Mouse (Mus musculus) embryonic facial prominence, embryonic 14.5 days (tissue): ENCODE results near the gene Sim2. TPM values are rescaled to one million over a fixed set of nuclear protein-coding genes. Genes with fewer than 3 reads are reported as not detected.

Experiments used
- ATAC-seq: fragments of 200-750 bp; cut with Nextera tagmentation; 2 replicates; pipeline ENCODE4 v1.8.0; 2017; ENCODE audit warnings: low read depth, moderate number of reproducible peaks, moderate TSS enrichment
- DNase-seq: peaks from one replicate; pipeline ENCODE4 v3.0.0-alpha.2; 2015; ENCODE audit warnings: low spot score
- H3K27ac ChIP-seq: fragments of 300-500 bp; sonication (generic); replicated peaks from 2 replicates; pipeline ENCODE4 v1.5.1; 2014; ENCODE audit warnings: low read depth, mild to moderate bottlenecking, low read length, moderate library complexity
- H3K27me3 ChIP-seq: fragments of 300-500 bp; sonication (generic); replicated peaks from 2 replicates; pipeline ENCODE4 v1.6.1; 2014; ENCODE audit warnings: low read length; ENCODE audit not compliant: control insufficient read depth, insufficient read depth
- H3K36me3 ChIP-seq: fragments of 300-500 bp; sonication (generic); 2 replicates; pipeline ENCODE4 v1.6.1; 2014; ENCODE audit warnings: low read length, mixed read lengths; ENCODE audit not compliant: control insufficient read depth, insufficient read depth
- H3K4me1 ChIP-seq: fragments of 300-500 bp; sonication (generic); 2 replicates; pipeline ENCODE4 v1.6.1; 2014; ENCODE audit warnings: antibody characterized with exemption, low read length; ENCODE audit not compliant: control insufficient read depth, insufficient read depth
- H3K4me2 ChIP-seq: fragments of 300-500 bp; sonication (generic); 2 replicates; pipeline ENCODE4 v1.6.1; 2014; ENCODE audit warnings: low read depth, mild to moderate bottlenecking, low read length, moderate library complexity, mixed read lengths
- H3K4me3 ChIP-seq: fragments of 300-500 bp; sonication (generic); 2 replicates; pipeline ENCODE4 v1.5.1; 2014; ENCODE audit warnings: low read depth, mild to moderate bottlenecking, low read length
- H3K9ac ChIP-seq: fragments of 300-500 bp; sonication (generic); 2 replicates; pipeline ENCODE4 v1.6.1; 2014; ENCODE audit warnings: low read depth, mild to moderate bottlenecking, low read length, moderate library complexity, mixed read lengths
- H3K9me3 ChIP-seq: fragments of 300-500 bp; sonication (generic); 2 replicates; pipeline ENCODE4 v1.6.1; 2016; ENCODE audit warnings: low read length; ENCODE audit not compliant: control insufficient read depth
- WGBS: fragments of 180-500 bp; shearing (Covaris S2); extraction: QIAGEN DNeasy Blood & Tissue Kit; methylation state at CpG from one replicate; pipeline ENCODE4 v1.1.7; 2014; 5-methylcytosine and 5-hydroxymethylcytosine counted together
- polyA plus RNA-seq: library from polyadenylated mRNA; unstranded; fragments of >200 nt; fragmentation: Nextera tagmentation; extraction: Ambion mirVana; gene quantifications from 2 replicates; pipeline ENCODE4 v1.2.1, GENCODE M21; 2014

Sim2 gene
- polyA plus RNA-seq, 1 experiment from 2014 or later = 3.6 TPM

DNA sequence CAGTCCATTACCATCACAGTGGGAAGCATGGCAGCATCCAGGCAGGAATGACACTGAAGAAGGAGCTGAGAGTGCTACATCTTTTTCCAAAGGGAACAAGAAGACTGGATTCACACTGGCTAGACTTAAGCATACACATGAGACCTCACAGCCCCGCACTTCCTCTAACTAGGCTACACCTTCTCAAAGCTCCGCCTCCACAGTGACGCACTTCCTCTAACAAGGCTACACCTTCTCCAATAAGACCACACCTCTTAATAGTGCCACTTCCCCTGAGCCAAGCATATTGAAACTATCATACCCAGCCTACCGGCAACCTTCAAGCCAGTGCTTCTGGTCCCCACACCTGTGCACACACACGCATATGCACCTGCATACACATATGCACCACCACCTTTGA is 15.7 kb upstream of the Sim2 start:
- WGBS = 91% methylated on average over 5 of the region's 5 CpGs
- H3K9me3 ChIP-seq = 0 out of 2 replicates have a peak, but pooled peaks cover 5% of the 10 kb centered on the region
- H3K4me1 ChIP-seq = no peaks in the 10 kb centered on the region
- no peak overlapping the region for H3K4me3 ChIP-seq
- H3K4me2 ChIP-seq = no peak overlapping the region
- H3K36me3 ChIP-seq = no peaks in the 10 kb centered on the region
- no peak for ATAC-seq
- no peak overlapping the region for H3K9ac ChIP-seq
- no peak overlapping the region for H3K27ac ChIP-seq
- DNase-seq = no peak
- H3K27me3 ChIP-seq = 0 out of 2 replicates have a peak, but pooled peaks cover 6% of the 10 kb centered on the region

DNA sequence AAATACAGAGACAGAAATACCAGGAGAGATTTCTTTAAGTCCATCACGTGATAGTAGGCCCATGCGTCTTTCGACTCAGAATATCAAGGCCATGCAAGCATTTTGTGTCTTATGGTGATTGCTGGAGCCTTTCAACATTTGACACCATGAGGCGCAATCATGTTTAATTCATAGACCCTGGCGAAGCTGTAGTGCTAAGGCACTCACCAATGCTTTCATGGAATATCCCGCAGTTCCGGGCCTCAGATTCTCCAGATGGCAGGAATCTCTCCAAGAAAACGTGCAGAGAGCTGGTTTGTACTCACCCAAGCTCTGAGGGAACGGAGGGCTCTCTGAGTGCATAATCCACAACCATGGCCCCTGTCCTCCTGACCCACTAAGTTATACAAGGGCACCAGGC is 13.8 kb upstream of the Sim2 start:
- Histone ChIP-seq H3K4me2 (no peak overlapping the region), H3K4me3 (no peak overlapping the region), H3K9me3 (0 out of 2 replicates have a peak, but pooled peaks cover 5% of the 10 kb centered on the region), H3K9ac (no peak overlapping the region), H3K27me3 (peaks cover 14% of the 10 kb centered on the region), H3K36me3 (no peaks in the 10 kb centered on the region), H3K4me1 (no peaks in the 10 kb centered on the region), H3K27ac (no peak overlapping the region)
- ATAC-seq (no peak), DNase-seq (no peak)
- 79% methylated on average over 9 of the region's 9 CpGs for WGBS

DNA sequence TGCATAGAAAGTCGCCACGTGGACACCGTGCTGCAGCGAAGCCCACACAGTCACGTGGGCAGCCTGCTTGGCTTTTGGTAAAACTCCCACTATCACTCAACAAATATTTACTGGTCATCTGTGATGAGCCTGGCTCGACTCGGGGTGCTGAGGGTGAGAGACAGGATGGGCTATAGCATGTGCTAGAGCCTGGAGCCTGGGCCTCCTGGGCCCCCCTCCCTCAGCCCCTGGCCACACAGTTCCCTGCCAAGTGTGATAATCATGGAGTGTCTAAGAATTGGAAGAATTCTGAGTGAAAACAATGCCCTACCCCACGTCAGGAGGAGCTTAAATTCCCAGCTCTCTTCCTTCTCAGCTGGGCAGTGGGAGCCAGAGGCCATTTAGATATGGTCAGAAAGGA is 13.3 kb upstream of the Sim2 start:
- Histone ChIP-seq H3K9me3 (0 out of 2 replicates have a peak, but pooled peaks cover 5% of the 10 kb centered on the region), H3K9ac (no peak overlapping the region), H3K4me2 (no peak overlapping the region), H3K4me3 (no peak overlapping the region), H3K4me1 (no peaks in the 10 kb centered on the region), H3K27ac (no peak overlapping the region), H3K27me3 (peaks cover 20% of the 10 kb centered on the region), H3K36me3 (no peaks in the 10 kb centered on the region)
- DNase-seq (no peak), ATAC-seq (no peak)
- WGBS = 62% methylated on average over 8 of the region's 8 CpGs

DNA sequence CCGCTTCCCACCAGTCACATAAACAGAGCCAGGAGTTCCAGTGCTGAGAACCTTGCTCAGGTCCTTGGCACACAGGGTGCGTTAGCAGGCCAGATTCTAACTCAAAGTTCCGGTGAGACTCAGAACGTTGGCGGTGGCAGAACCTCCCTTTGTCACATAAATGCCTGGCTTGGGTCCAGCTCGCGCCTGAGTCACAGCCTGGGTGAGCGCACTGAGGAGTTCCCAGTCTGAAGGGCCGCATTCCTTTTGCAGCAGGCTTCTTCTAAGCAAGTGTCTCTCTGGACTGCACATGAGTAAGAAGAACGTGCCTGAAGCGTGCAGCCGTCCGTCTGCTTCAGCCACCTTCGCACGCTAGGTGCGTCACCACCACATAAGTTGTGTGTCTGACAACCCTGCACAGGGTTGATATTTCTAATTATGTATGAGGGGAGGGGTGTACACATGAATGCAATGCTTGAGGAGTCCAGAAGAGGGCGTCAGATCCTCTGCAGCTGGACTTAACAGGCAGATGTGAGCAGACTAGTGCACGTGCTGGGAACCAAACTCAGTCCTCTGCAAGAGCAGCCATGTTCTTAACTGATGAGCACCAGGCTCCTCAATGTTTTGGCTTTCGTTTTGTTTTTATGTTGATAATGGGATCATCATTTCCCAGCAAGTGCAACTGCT is 9.2 kb upstream of the Sim2 start:
- DNase-seq (no peak), ATAC-seq (no peak)
- H3K36me3 ChIP-seq = no peaks in the 10 kb centered on the region
- H3K4me3 ChIP-seq = no peak overlapping the region
- peaks cover 60% of the 10 kb centered on the region for H3K27me3 ChIP-seq
- H3K9me3 ChIP-seq = no peaks in the 10 kb centered on the region
- H3K9ac ChIP-seq = no peak overlapping the region
- no peak overlapping the region for H3K27ac ChIP-seq
- 45% methylated on average over 19 of the region's 19 CpGs for WGBS
- H3K4me2 ChIP-seq = no peak overlapping the region
- no peaks in the 10 kb centered on the region for H3K4me1 ChIP-seq

DNA sequence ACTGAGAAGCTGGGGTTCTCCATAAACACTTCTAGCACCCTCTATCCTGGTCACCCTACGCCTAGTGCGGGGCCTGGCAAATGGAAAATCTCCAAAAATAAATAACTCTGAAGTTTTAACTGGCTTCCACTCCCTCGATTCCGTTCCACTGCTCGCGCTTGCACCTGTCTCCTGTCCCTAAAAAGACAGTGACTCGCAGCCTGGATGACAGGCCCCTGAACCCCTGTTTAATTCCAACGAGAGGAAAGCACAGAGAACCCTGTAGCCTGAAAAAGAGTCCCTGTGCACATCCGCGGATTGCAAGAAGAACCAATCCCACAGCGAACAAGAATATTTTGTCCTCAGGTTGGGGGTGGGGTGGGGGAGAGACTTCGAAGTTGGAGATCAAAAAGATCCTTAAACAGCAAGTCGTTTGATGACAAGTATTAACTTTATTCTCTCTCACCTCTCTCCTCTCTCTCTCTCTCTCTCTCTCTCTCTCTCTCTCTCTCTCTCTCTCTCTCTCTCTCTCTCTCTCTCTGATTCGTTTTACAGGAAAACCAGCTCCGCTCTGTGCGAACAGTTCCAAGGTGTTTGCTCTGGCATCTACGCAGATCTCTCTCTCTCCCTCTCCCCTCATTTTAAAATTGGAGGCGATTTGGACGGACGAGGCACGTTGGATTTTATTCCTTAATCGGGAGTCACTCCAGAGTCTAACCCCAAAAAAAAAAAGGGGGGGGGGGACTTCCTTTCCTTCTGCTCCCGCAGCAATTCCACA is 6.2 kb upstream of the Sim2 start:
- Histone ChIP-seq H3K27ac (no peak overlapping the region), H3K4me2 (peak overlapping the region; percentile 39), H3K9me3 (no peaks in the 10 kb centered on the region), H3K4me3 (peak overlapping the region; percentile 10; the same call in 1 of the 2 replicates), H3K9ac (no peak overlapping the region), H3K4me1 (no peaks in the 10 kb centered on the region), H3K36me3 (no peaks in the 10 kb centered on the region), H3K27me3 (peaks cover 90% of the 10 kb centered on the region)
- 3% methylated on average over 23 of the region's 23 CpGs for WGBS
- DNase-seq = no peak
- ATAC-seq = no peak

DNA sequence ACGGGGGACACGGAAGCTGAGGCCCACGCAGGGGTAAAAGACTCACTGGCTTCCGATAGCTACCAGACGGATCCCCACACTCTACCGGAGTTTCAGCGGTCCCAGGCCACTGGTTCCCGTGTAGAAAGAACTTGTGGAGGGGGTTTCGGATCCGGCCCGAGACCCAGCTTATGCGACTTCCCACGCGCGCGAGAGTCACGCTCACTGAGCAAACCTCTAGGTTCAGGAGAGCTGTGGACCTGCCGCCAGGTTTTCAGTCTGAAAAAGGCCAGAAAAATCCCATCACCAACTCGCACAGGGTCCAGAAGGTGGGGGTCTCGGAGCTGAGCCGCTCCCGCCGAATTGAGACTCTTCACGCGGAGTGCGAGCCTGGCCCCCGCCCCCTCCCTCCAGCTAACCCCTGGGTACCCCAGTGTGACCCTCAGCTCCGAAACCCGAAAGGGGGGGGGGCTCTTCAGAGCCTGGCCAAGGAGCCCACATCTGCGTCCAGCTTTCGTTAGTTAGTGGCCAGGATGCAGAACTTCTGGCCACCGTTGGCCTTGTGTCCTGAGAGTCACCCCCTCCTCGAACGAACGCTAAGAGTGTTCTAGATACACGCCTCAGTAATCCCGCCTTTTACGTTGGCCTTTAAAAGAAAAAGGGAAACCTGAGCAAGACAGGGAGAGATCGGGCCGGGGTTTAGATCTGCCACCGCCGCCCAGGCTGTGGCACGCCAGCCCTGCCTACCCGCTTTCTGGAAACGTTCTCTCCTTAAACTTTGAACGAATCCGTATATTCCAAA is 5.5 kb upstream of the Sim2 start:
- Histone ChIP-seq H3K9ac (no peak overlapping the region), H3K4me2 (peak overlapping the region; percentile 39), H3K4me3 (peak overlapping the region; percentile 10), H3K27me3 (peaks cover 90% of the 10 kb centered on the region), H3K9me3 (no peaks in the 10 kb centered on the region), H3K36me3 (no peaks in the 10 kb centered on the region), H3K27ac (no peak overlapping the region), H3K4me1 (no peaks in the 10 kb centered on the region)
- ATAC-seq (no peak), DNase-seq (no peak)
- WGBS = 2% methylated on average over 38 of the region's 47 CpGs

DNA sequence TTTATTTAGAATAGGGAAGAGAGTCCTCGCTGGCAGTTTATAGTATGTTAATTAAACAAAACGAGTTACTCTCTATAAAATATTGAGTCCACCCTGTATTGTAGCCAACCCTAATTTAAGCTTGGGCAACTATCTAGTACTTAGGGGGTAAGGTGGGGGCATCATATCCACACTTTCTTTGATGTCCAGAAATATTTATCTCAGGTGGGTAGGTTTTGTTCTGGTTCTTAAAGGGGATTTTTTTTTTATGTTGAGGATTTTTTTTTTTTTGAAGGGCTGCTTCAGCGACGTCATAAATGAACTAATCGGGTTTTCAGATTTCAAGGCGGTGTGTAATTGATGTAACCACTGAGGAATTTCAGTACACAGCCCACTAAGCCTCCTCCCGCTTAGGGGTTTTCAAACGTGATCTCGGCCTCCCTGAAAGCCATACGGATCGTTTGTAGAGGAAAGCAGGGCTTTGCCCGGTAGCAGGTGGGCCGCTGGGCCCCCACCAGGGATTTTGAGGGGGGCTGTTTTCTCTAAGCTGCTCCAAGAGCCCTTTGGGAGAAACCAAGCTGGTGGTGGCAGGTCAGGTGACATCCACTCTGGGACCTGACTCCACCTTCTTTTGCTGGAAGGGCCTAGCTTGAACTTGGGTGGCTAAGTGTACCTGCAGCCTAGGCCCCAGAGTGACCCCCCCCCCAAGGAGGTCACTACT is 4.7 kb upstream of the Sim2 start:
- WGBS = 3% methylated on average over 13 of the region's 13 CpGs
- H3K27ac ChIP-seq = no peak overlapping the region
- DNase-seq = peak; percentile 58
- no peaks in the 10 kb centered on the region for H3K36me3 ChIP-seq
- H3K9me3 ChIP-seq = no peaks in the 10 kb centered on the region
- H3K27me3 ChIP-seq = peaks cover 96% of the 10 kb centered on the region
- no peak overlapping the region for H3K9ac ChIP-seq
- H3K4me2 ChIP-seq = no peak overlapping the region
- H3K4me1 ChIP-seq = peaks cover 4% of the 10 kb centered on the region; the same call in 1 of the 2 replicates
- no peak for ATAC-seq
- no peak overlapping the region for H3K4me3 ChIP-seq

DNA sequence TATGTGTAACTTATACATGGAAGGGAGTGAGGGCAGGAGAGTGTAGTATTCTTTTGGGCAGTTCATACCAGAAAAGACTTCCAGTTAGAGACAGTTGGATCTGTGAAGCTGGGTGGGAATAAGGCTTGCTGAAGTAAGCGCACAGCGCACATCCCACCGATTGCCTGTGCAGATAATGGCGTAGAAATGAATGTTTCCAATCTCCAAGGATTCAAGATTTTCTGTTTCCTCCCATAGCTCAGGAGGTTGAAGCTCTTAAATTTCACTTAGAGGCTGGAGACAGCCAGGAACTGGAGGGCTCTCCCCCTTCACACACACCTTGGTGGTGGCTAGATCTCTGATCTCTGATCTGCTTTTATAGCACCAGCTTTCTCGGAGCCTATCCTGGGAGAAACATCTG is 3.1 kb upstream of the Sim2 start:
- no peak overlapping the region for H3K4me3 ChIP-seq
- H3K9me3 ChIP-seq = no peaks in the 10 kb centered on the region
- ATAC-seq = no peak
- no peak for DNase-seq
- 14% methylated on average over 5 of the region's 5 CpGs for WGBS
- H3K9ac ChIP-seq = no peak overlapping the region
- H3K4me2 ChIP-seq = no peak overlapping the region
- no peak overlapping the region for H3K27ac ChIP-seq
- peaks cover 99% of the 10 kb centered on the region for H3K27me3 ChIP-seq
- no peaks in the 10 kb centered on the region for H3K36me3 ChIP-seq
- peaks cover 9% of the 10 kb centered on the region; the same call in 1 of the 2 replicates for H3K4me1 ChIP-seq
